22 mouse cellular contexts compared by ENCODE assay signal in genomic region chr4:141653813-141654212, GRCm38 (mm10). TPM values are rescaled to one million over a fixed set of nuclear protein-coding genes. Genes with fewer than 3 reads are reported as not detected.
DNase-seq lines count a peak whose midpoint lies in the region; ATAC-seq and TF ChIP-seq lines count a peak whose summit lies in the region.
"Had no signal": no experiment of that assay in that cellular context is flagged by ENCODE, and none has a peak within 500 bp of the region (broad histone marks: within the 10 kb centered on the region; RNA-seq: fewer than 3 reads in every experiment).

No protein-coding gene starts in this region.

- no peaks in the 10 kb centered on the region for H3K27me3 ChIP-seq in heart, adult 2 months (ENCODE audit: control insufficient read depth, insufficient read depth, low read length)
- H3K27me3 ChIP-seq in heart, embryonic 10.5 days (ENCODE audit: insufficient read depth, poor library complexity, severe bottlenecking) = no peaks in the 10 kb centered on the region
- H3K27me3 ChIP-seq in hindbrain, postnatal 0 days (ENCODE audit: insufficient read depth, low read length) = no peaks in the 10 kb centered on the region
- H3K27me3 ChIP-seq: embryonic facial prominence, embryonic 15.5 days; intestine, embryonic 15.5 days; stomach, embryonic 15.5 days had no signal

- no peak for TF ChIP-seq POLR2A in heart, adult 2 months (IDR thresholded peaks at IDR 0.05; ENCODE audit: insufficient read depth, low read depth, low read length)
- no peak for TF ChIP-seq POLR2A in brain, embryonic 14.5 days (IDR thresholded peaks at IDR 0.05; ENCODE audit: borderline replicate concordance, extremely low read depth, insufficient read depth, insufficient read length, poor library complexity, severe bottlenecking)

- intact Hi-C loops in heart, adult 2 months (cut with DNase I) = no loop called here

- peaks cover 2% of the 10 kb centered on the region; the same call in 1 of the 2 replicates for H3K79me2 ChIP-seq in heart, adult 2 months (replicated peaks; ENCODE audit: control insufficient read depth, insufficient read depth, low read length)

- peaks cover 21% of the 10 kb centered on the region for H3K4me1 ChIP-seq in heart, adult 2 months (ENCODE audit: control insufficient read depth, insufficient read depth, low read length)
- peaks cover 38% of the 10 kb centered on the region for H3K4me1 ChIP-seq in heart, embryonic 10.5 days
- peaks cover 5% of the 10 kb centered on the region for H3K4me1 ChIP-seq in hindbrain, postnatal 0 days (ENCODE audit: insufficient read depth, low read length)
- H3K4me1 ChIP-seq: intestine, embryonic 15.5 days; stomach, embryonic 15.5 days had no signal

- H3K4me3 ChIP-seq in heart, adult 2 months = no peak overlapping the region
- H3K4me3 ChIP-seq in heart, embryonic 10.5 days = no peak overlapping the region
- no peak overlapping the region for H3K4me3 ChIP-seq in hindbrain, postnatal 0 days (ENCODE audit: low read length)
- H3K4me3 ChIP-seq: embryonic facial prominence, embryonic 15.5 days; forebrain, embryonic 10.5 days; intestine, embryonic 15.5 days; stomach, embryonic 15.5 days had no signal

- H3K4me2 ChIP-seq in hindbrain, postnatal 0 days (ENCODE audit: low read depth, low read length) = no peak overlapping the region
- H3K4me2 ChIP-seq: embryonic facial prominence, embryonic 15.5 days; intestine, embryonic 15.5 days; lung, embryonic 14.5 days; stomach, embryonic 15.5 days had no signal

- no peak for DNase-seq in heart, adult 2 months
- no peak for DNase-seq in heart, embryonic 10.5 days (ENCODE audit: low spot score)
- DNase-seq in lung, adult 18-20 months = peak; percentile 58 to 68
- DNase-seq in lung, postnatal 10 days = no peak
- DNase-seq in brain, embryonic 14.5 days (ENCODE audit: low read depth) = peak; percentile 15
- DNase-seq in hindbrain, postnatal 0 days (ENCODE audit: low spot score) = peak; percentile 31
- no peak for DNase-seq in thymus, postnatal 4 days
- DNase-seq in adrenal gland, postnatal 4 days (ENCODE audit: low spot score in 2 of 2) = no peak
- DNase-seq: adrenal gland, postnatal 14 days; B cell, adult 2 months; cerebellum, adult 8-10 months; gastrocnemius, postnatal 36 days; layer of hippocampus, postnatal 36 days; lung, embryonic 14.5 days; spleen, adult 18-20 months had no signal

- ATAC-seq in hindbrain, postnatal 0 days = peak; percentile 73
- ATAC-seq: activated CD4-positive, CD25-positive, alpha-beta regulatory T cell, adult 4 months; intestine, embryonic 15.5 days had no signal

- H3K9ac ChIP-seq in heart, adult 2 months (ENCODE audit: low read depth, low read length) = no peak overlapping the region
- no peak overlapping the region for H3K9ac ChIP-seq in hindbrain, postnatal 0 days (replicated peaks; ENCODE audit: low read length)
- H3K9ac ChIP-seq: embryonic facial prominence, embryonic 15.5 days; intestine, embryonic 15.5 days; lung, embryonic 14.5 days; stomach, embryonic 15.5 days had no signal

- no peak for TF ChIP-seq EP300 in heart, adult 2 months (IDR thresholded peaks at IDR 0.05; ENCODE audit: insufficient read depth, low read depth, low read length)

- TF ChIP-seq CTCF in heart, adult 2 months (IDR thresholded peaks at IDR 0.05) = no peak
- no peak for TF ChIP-seq CTCF in brain, embryonic 14.5 days (IDR thresholded peaks at IDR 0.05; ENCODE audit: borderline replicate concordance, extremely low read depth, insufficient read depth, insufficient read length)
- no peak for TF ChIP-seq CTCF in hindbrain, postnatal 0 days (IDR thresholded peaks at IDR 0.05; ENCODE audit: low read depth)

- H3K36me3 ChIP-seq in heart, adult 2 months (ENCODE audit: control insufficient read depth, insufficient read depth, low read length) = no peaks in the 10 kb centered on the region; the same call in 1 of the 2 replicates
- peaks cover 55% of the 10 kb centered on the region for H3K36me3 ChIP-seq in heart, embryonic 10.5 days
- H3K36me3 ChIP-seq in hindbrain, postnatal 0 days (ENCODE audit: insufficient read depth, low read length) = no peaks in the 10 kb centered on the region

- WGBS in heart, adult 2 months = 68% methylated on average over 13 of the region's 13 CpGs
- WGBS in heart, embryonic 10.5 days = 91% methylated on average over 13 of the region's 13 CpGs
- 67% methylated on average over 13 of the region's 13 CpGs for WGBS in hindbrain, postnatal 0 days

- H3K27ac ChIP-seq in heart, adult 2 months = peak overlapping the region; percentile 67
- no peak overlapping the region for H3K27ac ChIP-seq in heart, embryonic 10.5 days
- peak overlapping the region; percentile 70; the same call in 1 of the 2 replicates for H3K27ac ChIP-seq in hindbrain, postnatal 0 days
- H3K27ac ChIP-seq: embryonic facial prominence, embryonic 15.5 days; forebrain, embryonic 10.5 days; intestine, embryonic 15.5 days; stomach, embryonic 15.5 days had no signal

- H3K9me3 ChIP-seq in heart, embryonic 10.5 days = no peaks in the 10 kb centered on the region
- H3K9me3 ChIP-seq in hindbrain, postnatal 0 days (ENCODE audit: low read length) = no peaks in the 10 kb centered on the region
- H3K9me3 ChIP-seq: embryonic facial prominence, embryonic 15.5 days; forebrain, embryonic 10.5 days; intestine, embryonic 15.5 days; stomach, embryonic 15.5 days had no signal

RNA-seq across cellular contexts. Expression of gene Plekhm2, which starts 10.9 kb away (rescaled TPM):
- 100 to 1,000 TPM in 1 of 2 experiments, 10 to 100 TPM in 1; 95.2 to 126 TPM for total RNA-seq in heart, adult 2 months (2021)
- polyA plus RNA-seq in heart, adult 2 months (2012; rRNA removed) = 111 and 144 TPM in 2 replicates
- polyA plus RNA-seq in heart, embryonic 10.5 days (2016; fragmentation: Nextera tagmentation; extraction: Ambion mirVana) = 4.1 and 5.4 TPM in 2 replicates
- polyA plus RNA-seq in brain, embryonic 14.5 days (2012; rRNA removed) = 55.0 and 56.0 TPM in 2 replicates
- total RNA-seq in hindbrain, postnatal 0 days (2014; rRNA removed) = 45.8 and 47.6 TPM in 2 replicates
- 6.1 and 6.4 TPM in 2 replicates for polyA plus RNA-seq in hindbrain, postnatal 0 days (2015; fragmentation: Nextera tagmentation; extraction: Ambion mirVana)
- total RNA-seq in adrenal gland, postnatal 4 days (2021) = 10 to 100 TPM; 55.5 to 60.5 TPM

RNA-seq across cellular contexts. Expression of gene Slc25a34, which starts 30.2 kb away (rescaled TPM):
- total RNA-seq in heart, adult 2 months (2021) = 100 to 1,000 TPM; 118 to 132 TPM
- 183 and 258 TPM in 2 replicates for polyA plus RNA-seq in heart, adult 2 months (2012; rRNA removed)
- 0.20 and 0.34 TPM in 2 replicates for polyA plus RNA-seq in heart, embryonic 10.5 days (2016; fragmentation: Nextera tagmentation; extraction: Ambion mirVana)
- 0.40 and 0.42 TPM in 2 replicates for polyA plus RNA-seq in brain, embryonic 14.5 days (2012; rRNA removed)
- 18.1 and 22.2 TPM in 2 replicates for total RNA-seq in hindbrain, postnatal 0 days (2014; rRNA removed)
- polyA plus RNA-seq in hindbrain, postnatal 0 days (2015; fragmentation: Nextera tagmentation; extraction: Ambion mirVana) = 3.0 and 3.6 TPM in 2 replicates
- total RNA-seq in adrenal gland, postnatal 4 days (2021) = 1 to 10 TPM; 7.4 to 9.5 TPM
- polyA plus RNA-seq: activated CD4-positive, CD25-positive, alpha-beta regulatory T cell, adult 4 months; forebrain, embryonic 10.5 days; kidney, embryonic 14.5 days; lung, embryonic 14.5 days had no signal

RNA-seq across cellular contexts. Expression of gene Rsc1a1, which starts 31.6 kb away (rescaled TPM):
- total RNA-seq in heart, adult 2 months (2021) = not detected
- polyA plus RNA-seq in heart, adult 2 months (2012; rRNA removed) = 4.6 and 8.8 TPM in 2 replicates
- 3.1 and 4.4 TPM in 2 replicates for polyA plus RNA-seq in heart, embryonic 10.5 days (2016; fragmentation: Nextera tagmentation; extraction: Ambion mirVana)
- polyA plus RNA-seq in brain, embryonic 14.5 days (2012; rRNA removed) = 6.7 and 7.2 TPM in 2 replicates
- 3.0 and 13.6 TPM in 2 replicates for total RNA-seq in hindbrain, postnatal 0 days (2014; rRNA removed)
- 0.32 TPM in 1 of 2 replicates, not detected in the other for polyA plus RNA-seq in hindbrain, postnatal 0 days (2015; fragmentation: Nextera tagmentation; extraction: Ambion mirVana)
- not detected for total RNA-seq in adrenal gland, postnatal 4 days (2021)
- total RNA-seq: layer of hippocampus, postnatal 36 days had no signal
- polyA plus RNA-seq: activated CD4-positive, CD25-positive, alpha-beta regulatory T cell, adult 4 months; embryonic facial prominence, embryonic 15.5 days; intestine, embryonic 15.5 days; kidney, embryonic 14.5 days; stomach, embryonic 15.5 days had no signal

RNA-seq across cellular contexts. Expression of gene Tmem82, which starts 35.4 kb away (rescaled TPM):
- total RNA-seq in heart, adult 2 months (2021) = 10 to 100 TPM; 16.5 to 20.2 TPM
- 35.5 and 36.6 TPM in 2 replicates for polyA plus RNA-seq in heart, adult 2 months (2012; rRNA removed)
- polyA plus RNA-seq in heart, embryonic 10.5 days (2016; fragmentation: Nextera tagmentation; extraction: Ambion mirVana) = 0.96 and 2.4 TPM in 2 replicates
- polyA plus RNA-seq in brain, embryonic 14.5 days (2012; rRNA removed) = 0.14 and 0.44 TPM in 2 replicates
- total RNA-seq in hindbrain, postnatal 0 days (2014; rRNA removed) = 1.3 and 1.6 TPM in 2 replicates
- 1.3 and 1.5 TPM in 2 replicates for polyA plus RNA-seq in hindbrain, postnatal 0 days (2015; fragmentation: Nextera tagmentation; extraction: Ambion mirVana)
- total RNA-seq in adrenal gland, postnatal 4 days (2021) = 1 to 10 TPM; 3.7 to 3.8 TPM

RNA-seq across cellular contexts. Expression of gene Fblim1, which starts 47.9 kb away (rescaled TPM):
- 100 to 1,000 TPM; 236 to 263 TPM for total RNA-seq in heart, adult 2 months (2021)
- polyA plus RNA-seq in heart, adult 2 months (2012; rRNA removed) = 297 and 303 TPM in 2 replicates
- polyA plus RNA-seq in heart, embryonic 10.5 days (2016; fragmentation: Nextera tagmentation; extraction: Ambion mirVana) = 61.9 and 62.7 TPM in 2 replicates
- polyA plus RNA-seq in brain, embryonic 14.5 days (2012; rRNA removed) = 34.7 and 50.7 TPM in 2 replicates
- 22.5 and 26.7 TPM in 2 replicates for total RNA-seq in hindbrain, postnatal 0 days (2014; rRNA removed)
- polyA plus RNA-seq in hindbrain, postnatal 0 days (2015; fragmentation: Nextera tagmentation; extraction: Ambion mirVana) = 21.7 and 25.6 TPM in 2 replicates
- 10 to 100 TPM; 24.9 to 32.1 TPM for total RNA-seq in adrenal gland, postnatal 4 days (2021)
- total RNA-seq: common myeloid progenitor, adult 5-6 weeks had no signal

Comparison
In these comparisons a context has a peak if more than half of its experiments do, and no peak if none do; other contexts are left out.
1. DNase-seq: peak in lung, adult 18-20 months (2 of 2), brain, embryonic 14.5 days (single experiment) and hindbrain, postnatal 0 days (single experiment); none in heart, adult 2 months (0 of 2), heart, embryonic 10.5 days (single experiment), lung, postnatal 10 days (single experiment), thymus, postnatal 4 days (single experiment) and adrenal gland, postnatal 4 days (0 of 2).
2. RNA of gene Slc25a34, which starts 30.2 kb away (polyA plus RNA-seq): 183 to 258 TPM in heart, adult 2 months; 3.0 to 3.6 TPM in hindbrain, postnatal 0 days, 0.40 to 0.42 TPM in brain, embryonic 14.5 days and 0.20 to 0.34 TPM in heart, embryonic 10.5 days; every median in the first group is over 10 times any median in the second.